Mouse (Mus musculus) CH12.LX (cell line): ENCODE measurements around the gene Bcl2l2. TPM values are rescaled to one million over a fixed set of nuclear protein-coding genes. Genes with fewer than 3 reads are reported as not detected.

Experiments used
- DNase-seq: peaks from one replicate; pipeline ENCODE4 v3.0.0-alpha.2; 2013; ENCODE audit errors: extremely low read depth
- H3K27ac ChIP-seq: 2 replicates; pipeline ENCODE4 v1.5.1; 2012; ENCODE audit warnings: low read depth, mild to moderate bottlenecking, control low read depth, moderate library complexity; ENCODE audit not compliant: insufficient read depth
- H3K27me3 ChIP-seq: replicated peaks from 2 replicates; pipeline ENCODE3; 2012; ENCODE audit warnings: inconsistent platforms
- H3K36me3 ChIP-seq, 2 experiments: replicated peaks in 1 of 2; 2 replicates each; pipeline versions ENCODE3 to v1.6.1; 2012; ENCODE audit warnings: inconsistent platforms in 1 of 2, low read length in 1 of 2, mild to moderate bottlenecking in 1 of 2, mixed read lengths in 1 of 2, moderate library complexity in 1 of 2; ENCODE audit not compliant: control insufficient read depth in 1 of 2, insufficient read depth in 1 of 2
- H3K4me1 ChIP-seq, 2 experiments: 2 replicates each; pipeline ENCODE4 v1.6.1; 2012; ENCODE audit warnings: inconsistent platforms in 1 of 2, moderate library complexity in 1 of 2; ENCODE audit not compliant: insufficient read depth in 2 of 2, control insufficient read depth in 1 of 2
- H3K4me2 ChIP-seq: 2 replicates; pipeline ENCODE4 v1.6.1; 2012; ENCODE audit warnings: low read depth, mild to moderate bottlenecking, control low read depth; ENCODE audit not compliant: poor library complexity, insufficient read depth, severe bottlenecking
- H3K4me3 ChIP-seq, 3 experiments: fragments of 150-350 bp in 1 of 3; sonication (generic) in 1 of 3; replicated peaks in 1 of 3; 2 replicates each; pipeline versions ENCODE3 to v1.5.1; 2011 to 2012; ENCODE audit warnings: low read depth in 2 of 3, low read length in 2 of 3, mild to moderate bottlenecking in 2 of 3, moderate library complexity in 2 of 3, control low read depth in 1 of 3, improper control_type of control experiment in 1 of 3, inconsistent platforms in 1 of 3, mixed read lengths in 1 of 3; ENCODE audit not compliant: poor library complexity in 1 of 3
- H3K79me2 ChIP-seq: replicated peaks from 2 replicates; pipeline ENCODE4 v1.6.1; 2012; ENCODE audit warnings: mild to moderate bottlenecking, moderate library complexity; ENCODE audit not compliant: control insufficient read depth, poor library complexity, insufficient read depth, severe bottlenecking; ENCODE audit errors: extremely low read depth
- H3K9ac ChIP-seq: 2 replicates; pipeline ENCODE4 v1.6.1; 2012; ENCODE audit warnings: low read depth, mild to moderate bottlenecking, control low read depth, moderate library complexity; ENCODE audit not compliant: insufficient read depth
- H3K9me3 ChIP-seq: replicated peaks from 2 replicates; pipeline ENCODE3; 2012; ENCODE audit warnings: low read length, inconsistent platforms, mixed read lengths
- E2F4 ChIP-seq: IDR thresholded peaks from 2 replicates; pipeline ENCODE4 v1.6.1; 2011; ENCODE audit warnings: low read depth, low read length, improper control_type of control experiment; ENCODE audit not compliant: insufficient replicate concordance
- ETS1 ChIP-seq: conservative IDR thresholded peaks from 2 replicates; pipeline ENCODE4 v1.6.1; 2012; ENCODE audit warnings: low read depth, mild to moderate bottlenecking, inconsistent platforms, low read length, improper control_type of control experiment, moderate library complexity
- GABPA ChIP-seq: IDR thresholded peaks from 2 replicates; pipeline ENCODE4 v1.6.1; 2012; ENCODE audit warnings: low read depth, low read length, improper control_type of control experiment, inconsistent platforms; ENCODE audit not compliant: insufficient replicate concordance
- HCFC1 ChIP-seq: IDR thresholded peaks from 2 replicates; pipeline ENCODE4 v1.6.1; 2012; ENCODE audit warnings: low read depth, mild to moderate bottlenecking, inconsistent platforms, low read length, improper control_type of control experiment
- IRF4 ChIP-seq: IDR thresholded peaks from 2 replicates; pipeline ENCODE4 v1.6.1; 2014; ENCODE audit warnings: low read depth, mild to moderate bottlenecking, inconsistent platforms, low read length, improper control_type of control experiment
- JUN ChIP-seq: IDR thresholded peaks from 2 replicates; pipeline ENCODE4 v1.6.1; 2011; ENCODE audit warnings: low read depth, mild to moderate bottlenecking, low read length, improper control_type of control experiment, moderate library complexity; ENCODE audit not compliant: insufficient read depth
- KAT2A ChIP-seq: IDR thresholded peaks from 2 replicates; pipeline ENCODE4 v1.6.1; 2012; ENCODE audit warnings: low read length, improper control_type of control experiment, inconsistent platforms; ENCODE audit not compliant: insufficient replicate concordance
- MAFK ChIP-seq: IDR thresholded peaks from 2 replicates; pipeline ENCODE4 v1.6.1; 2011; ENCODE audit warnings: low read length, improper control_type of control experiment; ENCODE audit not compliant: insufficient replicate concordance
- MAX ChIP-seq: IDR thresholded peaks from 2 replicates; pipeline ENCODE4 v1.6.1; 2011; ENCODE audit warnings: low read length, improper control_type of control experiment
- MEF2A ChIP-seq: IDR thresholded peaks from 2 replicates; pipeline ENCODE4 v1.6.1; 2014; ENCODE audit warnings: low read depth, mild to moderate bottlenecking, inconsistent platforms, low read length, improper control_type of control experiment, borderline replicate concordance
- MYC ChIP-seq: IDR thresholded peaks from 2 replicates; pipeline ENCODE4 v1.6.1; 2011; ENCODE audit warnings: low read depth, mild to moderate bottlenecking, improper control_type of control experiment, low read length
- NRF1 ChIP-seq: IDR thresholded peaks from 2 replicates; pipeline ENCODE4 v1.6.1; 2014; ENCODE audit warnings: low read depth, mild to moderate bottlenecking, inconsistent platforms, low read length, improper control_type of control experiment, moderate library complexity
- PAX5 ChIP-seq: IDR thresholded peaks from 2 replicates; pipeline ENCODE4 v1.6.1; 2012; ENCODE audit warnings: low read length, inconsistent platforms, mixed read lengths
- POLR2A ChIP-seq: IDR thresholded peaks from 2 replicates; pipeline ENCODE4 v1.6.1; 2011; ENCODE audit warnings: low read depth, mild to moderate bottlenecking, improper control_type of control experiment, low read length
- RAD21 ChIP-seq: IDR thresholded peaks from 2 replicates; pipeline ENCODE4 v1.6.1; 2011; ENCODE audit warnings: low read depth, mild to moderate bottlenecking, low read length, improper control_type of control experiment, moderate library complexity
- SIN3A ChIP-seq: IDR thresholded peaks from 2 replicates; pipeline ENCODE4 v1.6.1; 2012; ENCODE audit warnings: low read length, improper control_type of control experiment, inconsistent platforms
- SMC3 ChIP-seq: IDR thresholded peaks from 2 replicates; pipeline ENCODE4 v1.6.1; 2011; ENCODE audit warnings: low read depth, low read length, improper control_type of control experiment
- TCF12 ChIP-seq: IDR thresholded peaks from 2 replicates; pipeline ENCODE4 v1.6.1; 2014; ENCODE audit warnings: low read depth, mild to moderate bottlenecking, inconsistent platforms, low read length, improper control_type of control experiment
- USF2 ChIP-seq: conservative IDR thresholded peaks from 2 replicates; pipeline ENCODE4 v1.6.1; 2011; ENCODE audit warnings: low read depth, low read length, improper control_type of control experiment
- ZC3H11A ChIP-seq: IDR thresholded peaks from 2 replicates; pipeline ENCODE4 v1.6.1; 2012; ENCODE audit warnings: low read depth, mild to moderate bottlenecking, inconsistent platforms, low read length, improper control_type of control experiment
- ZKSCAN1 ChIP-seq: IDR thresholded peaks from 2 replicates; pipeline ENCODE4 v1.6.1; 2012; ENCODE audit warnings: low read depth, inconsistent platforms, low read length, improper control_type of control experiment, borderline replicate concordance
- ZNF384 ChIP-seq: IDR thresholded peaks from 2 replicates; pipeline ENCODE4 v1.6.1; 2012; ENCODE audit warnings: low read depth, low read length, improper control_type of control experiment, inconsistent platforms
- dilution Hi-C: fragments of 300-500 bp; cut with MboI; formaldehyde crosslinking; loops from 2 replicates; pipeline ENCODE4 v1.14.3; 2020; ENCODE audit warnings: low sequenced_read_pairs; ENCODE audit not compliant: extremely low pct_unique_long_range_greater_than_20kb, extremely low pct_ligation_motif_present
- in situ Hi-C: fragments of 300-500 bp; cut with MboI; formaldehyde crosslinking; loops from 3 replicates; pipeline ENCODE4 v1.14.3; 2019; ENCODE audit warnings: low sequenced_read_pairs, low pct_ligation_motif_present, low pct_unique_long_range_greater_than_20kb, mixed read lengths
- polyA plus RNA-seq: library from polyadenylated mRNA; unstranded; fragments of >175 nt; gene quantifications from 2 replicates; pipeline ENCODE4 v1.2.1, GENCODE M21; 2012; ENCODE audit warnings: low read depth; ENCODE audit not compliant: insufficient read length
- total RNA-seq, 2 experiments: library from RNA; depleted of rRNA; stranded (reverse); fragments of 300-350 nt in 1 of 2; fragments of >200 nt in 1 of 2; gene quantifications; 2 replicates each; pipeline ENCODE4 v1.2.3; 2012 to 2014

Bcl2l2 gene
- total and polyA plus RNA-seq, 3 experiments, result 0.50 to 6.2 (median 0.76) TPM

- H3K4me1 ChIP-seq, result peaks cover 3 to 12% of the 10 kb centered on the region in 2 experiments
- H3K27me3 ChIP-seq, result peaks cover 80% of the 10 kb centered on the region
- H3K4me2 ChIP-seq, result no peak overlapping the region
- H3K9me3 ChIP-seq, result peaks cover 4% of the 10 kb centered on the region
- dilution Hi-C loops (no loop called here), in situ Hi-C loops (no loop called here)
- H3K27ac ChIP-seq, result no peak overlapping the region
- H3K4me3 ChIP-seq, result no peak overlapping the region
- no peaks in the 10 kb centered on the region for H3K36me3 ChIP-seq
- no peak overlapping the region for H3K9ac ChIP-seq
- no peaks in the 10 kb centered on the region for H3K79me2 ChIP-seq
- TF ChIP-seq USF2 (no peak), MYC (no peak), MAX (no peak), SIN3A (no peak), POLR2A (no peak), NRF1 (no peak), E2F4 (no peak), ZC3H11A (no peak), MEF2A (no peak)
- no peak for DNase-seq
Observed at GRCm38 (mm10) chr14:54930431-54930830, 47.3 kb downstream of the Bcl2l2 start.

GRCm38 (mm10) chr14:54932645-54933150 is 49.5 kb downstream of the Bcl2l2 start, which contains the start of gene Il25:
TSS of gene Il25 (plus strand) at chr14:54932695.
- no peak for TF ChIP-seq POLR2A
- no peak for TF ChIP-seq RAD21
- no peak for TF ChIP-seq HCFC1
- dilution Hi-C loops, result no loop called here
- in situ Hi-C loops, result no loop called here

GRCm38 (mm10) chr14:54935904-54936830 is 53.0 kb downstream of the Bcl2l2 start, which contains the start of gene Cmtm5:
TSS of gene Cmtm5 (plus strand) at chr14:54936261.
- TF ChIP-seq HCFC1 (no peak), MAFK (no peak), ZKSCAN1 (no peak), GABPA (no peak), PAX5 (no peak), E2F4 (no peak), RAD21 (no peak), MYC (no peak), ZNF384 (no peak), NRF1 (no peak), JUN (no peak), TCF12 (no peak), ZC3H11A (no peak), ETS1 (no peak), KAT2A (no peak), SMC3 (no peak), IRF4 (no peak)
- TF ChIP-seq, all 38 proteins: peak for 0
- no peak for DNase-seq
- no peak within 1 kb of the TSS for H3K4me2 ChIP-seq
- H3K4me1 ChIP-seq, result peaks cover 3 to 12% of the 10 kb centered on the region in 2 experiments
- H3K27ac ChIP-seq, result no peak within 1 kb of the TSS
- no peaks in the 10 kb centered on the region for H3K79me2 ChIP-seq
- peaks cover 65% of the 10 kb centered on the region for H3K27me3 ChIP-seq
- dilution Hi-C loops (no loop called here), in situ Hi-C loops (loop anchor here (5.0 kb wide), 1 partner anchor 34 kb away; no protein-coding TSS in a partner anchor)
- no peaks in the 10 kb centered on the region for H3K9me3 ChIP-seq
- no peaks in the 10 kb centered on the region for H3K36me3 ChIP-seq
- no peak within 1 kb of the TSS for H3K9ac ChIP-seq
- no peak within 1 kb of the TSS for H3K4me3 ChIP-seq

More at GRCm38 (mm10) chr14:54932645-54933150, 49.5 kb downstream of the Bcl2l2 start, which contains the start of gene Il25:
- Histone ChIP-seq H3K9ac (no peak within 1 kb of the TSS), H3K27me3 (peaks cover 76% of the 10 kb centered on the region), H3K4me3 (no peak within 1 kb of the TSS), H3K79me2 (no peaks in the 10 kb centered on the region), H3K36me3 (no peaks in the 10 kb centered on the region), H3K27ac (no peak within 1 kb of the TSS), H3K4me2 (no peak within 1 kb of the TSS), H3K4me1 (peaks cover 3 to 12% of the 10 kb centered on the region in 2 experiments), H3K9me3 (no peaks in the 10 kb centered on the region)
- DNase-seq, result no peak
